In genomic region chr19:29494454-29494853, GRCm38 (mm10) we compare ENCODE assay signal across 24 mouse cellular contexts. TPM values are rescaled to one million over a fixed set of nuclear protein-coding genes. Genes with fewer than 3 reads are reported as not detected.
A peak's percentile ranks its signal among the peaks of the same experiment; 100 is the strongest.
DNase-seq lines count a peak whose midpoint lies in the region; ATAC-seq lines count a peak whose summit lies in the region.
"Had no signal": no experiment of that assay in that cellular context is flagged by ENCODE, and none has a peak within 500 bp of the region (broad histone marks: within the 10 kb centered on the region; RNA-seq: fewer than 3 reads in every experiment).

No protein-coding gene starts in this region.

- H3K27me3 ChIP-seq in midbrain, embryonic 14.5 days (ENCODE audit: control insufficient read depth, insufficient read depth, low read length): no peaks in the 10 kb centered on the region
- no peaks in the 10 kb centered on the region for H3K27me3 ChIP-seq in hindbrain, embryonic 13.5 days
- H3K27me3 ChIP-seq: embryonic facial prominence, embryonic 12.5 days; forebrain, embryonic 13.5 days; forebrain, embryonic 15.5 days; Patski had no signal

- DNase-seq in A20 (ENCODE audit: low read depth, low spot score): peak; percentile 48
- DNase-seq in B cell, adult 2 months: peak; percentile 49 to 58
- no peak for DNase-seq in left cerebral cortex, postnatal 36 days (ENCODE audit: low spot score in 2 of 2)
- DNase-seq in thymus, postnatal 25 days: no peak
- no peak for DNase-seq in midbrain, embryonic 14.5 days
- DNase-seq: adrenal gland, adult 8-10 months; adrenal gland, postnatal 14 days; adrenal gland, postnatal 36 days; cerebellum, adult 11-12 months; cerebellum, adult 2 months; cerebellum, adult 9-10 months; cerebellum, postnatal 10 days; cerebellum, postnatal 25 days; forebrain, postnatal 0 days had no signal

- no peaks in the 10 kb centered on the region for H3K4me1 ChIP-seq in midbrain, embryonic 14.5 days (ENCODE audit: control insufficient read depth, insufficient read depth, low read length)
- no peaks in the 10 kb centered on the region for H3K4me1 ChIP-seq in hindbrain, embryonic 13.5 days (replicated peaks)
- H3K4me1 ChIP-seq: embryonic facial prominence, embryonic 12.5 days; forebrain, embryonic 13.5 days; forebrain, embryonic 15.5 days had no signal

- H3K4me3 ChIP-seq in midbrain, embryonic 14.5 days (replicated peaks; ENCODE audit: low read depth, low read length): no peak overlapping the region
- no peak overlapping the region for H3K4me3 ChIP-seq in hindbrain, embryonic 13.5 days
- H3K4me3 ChIP-seq: embryonic facial prominence, embryonic 10.5 days; embryonic facial prominence, embryonic 12.5 days; forebrain, embryonic 13.5 days; forebrain, embryonic 15.5 days had no signal

- WGBS in midbrain, embryonic 14.5 days: 69% methylated on average over 4 of the region's 4 CpGs
- WGBS in hindbrain, embryonic 13.5 days: 60% methylated on average over 4 of the region's 4 CpGs

- intact Hi-C loops in left cerebral cortex, postnatal 36 days (cut with DNase I): no loop called here

- no peaks in the 10 kb centered on the region for H3K9me3 ChIP-seq in midbrain, embryonic 14.5 days (ENCODE audit: control insufficient read depth, low read length)
- H3K9me3 ChIP-seq in hindbrain, embryonic 13.5 days: no peaks in the 10 kb centered on the region
- H3K9me3 ChIP-seq: embryonic facial prominence, embryonic 10.5 days; embryonic facial prominence, embryonic 12.5 days; forebrain, embryonic 13.5 days; forebrain, embryonic 15.5 days; G1E had no signal

- H3K36me3 ChIP-seq in midbrain, embryonic 14.5 days (ENCODE audit: control insufficient read depth, insufficient read depth, low read length): no peaks in the 10 kb centered on the region
- H3K36me3 ChIP-seq in hindbrain, embryonic 13.5 days: no peaks in the 10 kb centered on the region
- H3K36me3 ChIP-seq: embryonic facial prominence, embryonic 10.5 days; embryonic facial prominence, embryonic 12.5 days; forebrain, embryonic 15.5 days; G1E had no signal

- ATAC-seq in granulocyte monocyte progenitor cell, adult 5-6 weeks (replicated peaks; ENCODE audit: poor library complexity, severe bottlenecking): peak; percentile 38
- peak; percentile 53; the same call in 1 of the 2 replicates for ATAC-seq in megakaryocyte, adult 5-6 weeks (ENCODE audit: poor library complexity, severe bottlenecking)
- ATAC-seq in midbrain, embryonic 14.5 days (ENCODE audit: low FRiP score, low TSS enrichment): no peak
- no peak for ATAC-seq in hindbrain, embryonic 13.5 days (ENCODE audit: low FRiP score)
- ATAC-seq: activated CD4-positive, CD25-positive, alpha-beta regulatory T cell, adult 4 months; forebrain, embryonic 13.5 days; forebrain, embryonic 15.5 days; forebrain, postnatal 0 days; Patski had no signal

- no peak overlapping the region for H3K9ac ChIP-seq in midbrain, embryonic 14.5 days (replicated peaks; ENCODE audit: low read length)
- H3K9ac ChIP-seq in hindbrain, embryonic 13.5 days: no peak overlapping the region
- H3K9ac ChIP-seq: embryonic facial prominence, embryonic 12.5 days; forebrain, embryonic 13.5 days; forebrain, embryonic 15.5 days; forebrain, postnatal 0 days had no signal

- no peak overlapping the region for H3K4me2 ChIP-seq in midbrain, embryonic 14.5 days (ENCODE audit: low read length)
- H3K4me2 ChIP-seq in hindbrain, embryonic 13.5 days: no peak overlapping the region
- H3K4me2 ChIP-seq: embryonic facial prominence, embryonic 12.5 days; forebrain, embryonic 13.5 days; forebrain, embryonic 15.5 days had no signal

- no peak overlapping the region for H3K27ac ChIP-seq in midbrain, embryonic 14.5 days (replicated peaks; ENCODE audit: low read depth, low read length)
- H3K27ac ChIP-seq in hindbrain, embryonic 13.5 days: no peak overlapping the region
- H3K27ac ChIP-seq: embryonic facial prominence, embryonic 10.5 days; embryonic facial prominence, embryonic 12.5 days; forebrain, embryonic 13.5 days; forebrain, embryonic 15.5 days had no signal

RNA-seq across cellular contexts. Expression of gene Ric1, which starts 27.6 kb away (rescaled TPM):
- 22.4 and 24.1 TPM in 2 replicates for total RNA-seq in granulocyte monocyte progenitor cell, adult 5-6 weeks (2014; fragmentation: Nextera tagmentation)
- total RNA-seq in granulocyte monocyte progenitor cell, adult 5-6 weeks (2017): 17.5 and 18.9 TPM in 2 replicates
- 12.9 and 13.1 TPM in 2 replicates for total RNA-seq in megakaryocyte, adult 5-6 weeks (2015)
- total RNA-seq in megakaryocyte, adult 5-6 weeks (2017): 14.3 and 15.3 TPM in 2 replicates
- total RNA-seq in left cerebral cortex, postnatal 36 days (2021): 10 to 100 TPM; 32.2 to 37.9 TPM
- polyA plus RNA-seq in midbrain, embryonic 14.5 days (2014; fragmentation: Nextera tagmentation; extraction: Ambion mirVana): 17.7 and 18.6 TPM in 2 replicates
- 14.6 and 14.9 TPM in 2 replicates for polyA plus RNA-seq in hindbrain, embryonic 13.5 days (2015; fragmentation: Nextera tagmentation; extraction: Ambion mirVana)

Comparison
In these comparisons a context has a peak if more than half of its experiments do, and no peak if none do; other contexts are left out.
1. DNase-seq: peak in A20 (single experiment) and B cell, adult 2 months (2 of 2); none in left cerebral cortex, postnatal 36 days (0 of 2), thymus, postnatal 25 days (single experiment) and midbrain, embryonic 14.5 days (single experiment).
2. ATAC-seq: peak in granulocyte monocyte progenitor cell, adult 5-6 weeks (single experiment) and megakaryocyte, adult 5-6 weeks (single experiment); none in midbrain, embryonic 14.5 days (single experiment) and hindbrain, embryonic 13.5 days (single experiment).